Mouse (Mus musculus): ENCODE results near the gene Bicra.

- TF ChIP-seq POLR2A (IDR thresholded peaks at IDR 0.05; ENCODE audit: insufficient read length, low read depth) (no peak), TCF12 (IDR thresholded peaks at IDR 0.05; ENCODE audit: insufficient read depth, poor library complexity, severe bottlenecking) (no peak), MAX (IDR thresholded peaks at IDR 0.05; ENCODE audit: low read depth) (no peak), E2F4 (IDR thresholded peaks at IDR 0.05; ENCODE audit: insufficient read depth) (no peak), MYOD1 (IDR thresholded peaks at IDR 0.05; ENCODE audit: control insufficient read depth in 1 of 3, insufficient read length in 2 of 3, low read depth in 2 of 3) (no peak), POLR2AphosphoS2 (IDR thresholded peaks at IDR 0.05; ENCODE audit: insufficient read length, low read depth) (no peak)
Measured at GRCm38 (mm10) chr7:15938621-15939020, 109.1 kb downstream of the Bicra start.

Data from myocyte (in vitro differentiated cells).